Mouse (Mus musculus) layer of hippocampus, postnatal 10 days (tissue): ENCODE data around the gene Fam186a. TPM values are rescaled to one million over a fixed set of nuclear protein-coding genes. Genes with fewer than 3 reads are reported as not detected.
A peak's percentile ranks its signal among the peaks of the same experiment; 100 is the strongest.

Source experiments
- DNase-seq, 2 experiments: peaks; one replicate each; pipeline ENCODE4 v3.0.0; 2021; ENCODE audit warnings: low spot score in 2 of 2
- total RNA-seq, 2 experiments: library from RNA; stranded (reverse); gene quantifications; 2 replicates each; pipeline ENCODE4 v1.2.3; 2021

The Fam186a gene
- total RNA-seq, 2 experiments from 2014 or later = 0.04 to 0.18 TPM

DNA sequence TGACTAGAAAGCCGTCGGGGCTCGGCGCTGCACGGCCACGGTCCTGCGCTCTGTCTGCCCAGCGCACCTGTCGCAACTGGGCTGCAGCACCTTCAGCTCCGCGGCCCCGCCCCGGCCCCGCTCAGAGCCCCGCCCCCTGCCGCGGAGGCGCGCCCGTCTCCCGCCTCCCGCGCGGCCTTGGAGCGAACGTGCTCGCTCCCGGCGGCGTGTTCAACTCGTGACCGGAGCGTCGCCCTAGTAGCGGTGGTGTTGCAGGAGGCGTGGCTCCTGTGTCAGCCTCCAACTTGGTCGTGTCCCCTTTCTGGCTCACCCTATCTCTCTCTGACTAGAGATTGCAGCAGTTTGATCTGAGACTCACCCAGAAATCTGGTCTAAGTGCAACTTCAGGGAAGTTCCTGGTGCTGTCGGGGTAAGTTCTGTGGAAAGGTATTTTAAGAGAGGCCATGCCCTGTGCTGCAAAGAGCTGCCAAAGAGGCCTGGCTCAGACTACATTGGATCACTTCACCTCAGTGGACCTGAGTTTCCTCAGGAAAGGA, 91.5 kb downstream of the Fam186a start, which contains the start of gene Lima1:
TSS of gene Lima1 (minus strand) at position 123 of the 536 bp plus-strand sequence.
- peak; percentile 76 to 84 for DNase-seq

GRCm38 (mm10) chr15:99874612-99875333, 92.1 kb downstream of the Fam186a start:
- peak; percentile 10 to 26 for DNase-seq

DNA sequence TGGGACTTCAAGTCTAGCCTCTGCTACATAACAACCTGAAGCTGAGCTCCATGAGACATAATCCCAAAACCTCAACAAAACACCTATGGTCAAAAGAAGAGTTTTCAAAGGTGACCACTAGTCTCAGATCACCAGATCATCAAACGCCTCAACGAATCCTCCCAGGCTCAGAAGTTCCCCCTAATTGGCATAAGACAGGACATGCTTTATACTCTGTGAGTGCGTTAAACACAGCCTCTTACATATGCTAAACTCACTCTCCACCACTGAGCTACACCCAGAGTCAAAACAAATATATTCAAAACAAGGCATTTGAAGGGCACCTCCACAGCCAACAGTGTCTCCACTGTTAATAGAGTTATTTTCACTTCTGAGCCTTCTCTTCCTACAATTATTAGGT, 94.3 kb downstream of the Fam186a start:
- no peak for DNase-seq

Other genes with a start within 250 kb of the Fam186a start
- 10 to 100 TPM; 35.3 to 39.3 TPM for gene Gpd1, start 249.5 kb downstream of the Fam186a start, total RNA-seq
- 100 to 1,000 TPM in 1 of 2 experiments, 10 to 100 TPM in 1; 97.4 to 107 TPM for gene Cox14, start 241.4 kb downstream of the Fam186a start, total RNA-seq
- gene Cers5, start 194.2 kb downstream of the Fam186a start, total RNA-seq = 10 to 100 TPM; 39.0 to 44.3 TPM
- 10 to 100 TPM; 15.3 to 15.5 TPM for gene Lima1, start 91.6 kb downstream of the Fam186a start, total RNA-seq
- 10 to 100 TPM; 48.8 to 53.9 TPM for gene Larp4, start 3.0 kb upstream of the Fam186a start, total RNA-seq
- gene Dip2b, start 71.6 kb upstream of the Fam186a start, total RNA-seq = 10 to 100 TPM; 48.7 to 51.0 TPM